Mouse (Mus musculus) hindbrain, embryonic 11.5 days (tissue): ENCODE data around the gene Nedd4. TPM values are rescaled to one million over a fixed set of nuclear protein-coding genes. Genes with fewer than 3 reads are reported as not detected.

Experiments
- ATAC-seq: fragments of 200-750 bp; cut with Nextera tagmentation; 2 replicates; pipeline ENCODE4 v1.8.0; 2017; ENCODE audit warnings: mild to moderate bottlenecking, moderate TSS enrichment, moderate library complexity; ENCODE audit not compliant: low FRiP score
- DNase-seq: peaks from one replicate; pipeline ENCODE4 v3.0.0-alpha.2; 2015; ENCODE audit warnings: low spot score
- H3K27ac ChIP-seq: fragments of 300-500 bp; sonication (generic); 2 replicates; pipeline ENCODE4 v1.5.1; 2014; ENCODE audit warnings: mild to moderate bottlenecking, low read depth, low read length
- H3K27me3 ChIP-seq: fragments of 300-500 bp; sonication (generic); 2 replicates; pipeline ENCODE4 v1.6.1; 2014; ENCODE audit warnings: mild to moderate bottlenecking, low read length, moderate library complexity, mixed read lengths; ENCODE audit not compliant: control insufficient read depth, insufficient read depth
- H3K36me3 ChIP-seq: fragments of 300-500 bp; sonication (generic); 2 replicates; pipeline ENCODE4 v1.6.1; 2014; ENCODE audit warnings: mild to moderate bottlenecking, low read length, moderate library complexity, mixed read lengths; ENCODE audit not compliant: control insufficient read depth, insufficient read depth
- H3K4me1 ChIP-seq: fragments of 300-500 bp; sonication (generic); replicated peaks from 2 replicates; pipeline ENCODE4 v1.6.1; 2014; ENCODE audit warnings: low read length, mixed read lengths; ENCODE audit not compliant: control insufficient read depth, insufficient read depth
- H3K4me2 ChIP-seq: fragments of 300-500 bp; sonication (generic); replicated peaks from 2 replicates; pipeline ENCODE4 v1.6.1; 2014; ENCODE audit warnings: mild to moderate bottlenecking, low read depth, low read length
- H3K4me3 ChIP-seq: fragments of 300-500 bp; sonication (generic); 2 replicates; pipeline ENCODE4 v1.5.1; 2014; ENCODE audit warnings: low read depth, low read length
- H3K9ac ChIP-seq: fragments of 300-500 bp; sonication (generic); 2 replicates; pipeline ENCODE4 v1.6.1; 2014; ENCODE audit warnings: low read depth, low read length
- H3K9me3 ChIP-seq: fragments of 300-500 bp; sonication (generic); 2 replicates; pipeline ENCODE4 v1.6.1; 2016; ENCODE audit warnings: low read length; ENCODE audit not compliant: control insufficient read depth
- WGBS: fragments of 180-500 bp; shearing (Covaris S2); extraction: QIAGEN DNeasy Blood & Tissue Kit; methylation state at CpG from one replicate; pipeline ENCODE4 v1.1.7; 2014; 5-methylcytosine and 5-hydroxymethylcytosine counted together
- polyA plus RNA-seq: library from polyadenylated mRNA; unstranded; fragments of >200 nt; fragmentation: Nextera tagmentation; extraction: Ambion mirVana; gene quantifications from 2 replicates; pipeline ENCODE4 v1.2.1, GENCODE M21; 2014

The Nedd4 gene
- polyA plus RNA-seq, 1 experiment from 2014 or later: 708 TPM

DNA sequence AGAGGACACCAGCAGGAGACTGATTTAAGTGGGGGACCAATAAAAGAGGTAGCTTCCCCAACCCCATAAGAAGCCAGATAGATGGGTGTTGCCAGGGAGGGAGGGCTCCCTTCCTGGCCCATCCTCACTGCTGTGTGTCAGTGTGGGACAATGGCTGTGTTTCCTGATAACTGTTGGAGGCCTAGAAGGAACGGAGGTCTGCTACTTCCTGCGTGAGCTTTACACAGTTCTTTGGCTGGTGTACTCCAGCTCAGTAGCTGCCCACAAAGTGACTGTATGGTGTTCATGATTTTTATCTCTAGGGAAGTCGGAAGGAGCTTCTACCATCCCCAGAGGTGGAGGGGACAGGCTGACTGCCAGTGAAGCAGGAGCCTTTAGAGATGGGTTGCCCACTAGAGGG lies 5.2 kb upstream of the Nedd4 start:
- Histone ChIP-seq H3K4me1 (no peaks in the 10 kb centered on the region), H3K9ac (no peak overlapping the region), H3K27me3 (no peaks in the 10 kb centered on the region), H3K9me3 (no peaks in the 10 kb centered on the region), H3K4me2 (no peak overlapping the region), H3K27ac (no peak overlapping the region), H3K36me3 (no peaks in the 10 kb centered on the region), H3K4me3 (no peak overlapping the region)
- ATAC-seq (no peak), DNase-seq (no peak)
- 24% methylated on average over 3 of the region's 3 CpGs for WGBS

DNA sequence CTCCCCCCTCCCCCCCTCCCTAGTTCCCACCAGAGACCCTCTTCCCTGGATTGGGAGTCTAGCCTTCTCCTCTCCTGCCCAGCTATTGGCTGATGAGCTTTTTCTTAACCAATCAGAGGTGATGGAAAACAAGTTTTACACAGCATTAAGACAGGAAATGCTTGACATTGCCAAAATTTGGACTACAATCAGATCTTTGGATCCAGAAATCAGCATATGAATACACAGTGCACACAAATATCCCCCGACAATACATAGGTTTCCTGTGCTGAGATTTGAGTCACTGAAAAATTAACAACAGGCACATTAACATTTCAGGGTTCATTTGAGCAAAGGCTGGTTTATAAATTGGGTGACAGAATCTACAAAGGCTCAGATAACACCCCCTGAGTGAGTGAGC lies 4.5 kb upstream of the Nedd4 start:
- no peaks in the 10 kb centered on the region for H3K9me3 ChIP-seq
- H3K27me3 ChIP-seq: no peaks in the 10 kb centered on the region
- 76% methylated on average over 1 of the region's 1 CpGs for whole genome bisulfite sequencing
- DNase-seq: no peak
- no peak overlapping the region for H3K9ac ChIP-seq
- no peaks in the 10 kb centered on the region for H3K36me3 ChIP-seq
- no peak overlapping the region for H3K4me3 ChIP-seq
- H3K27ac ChIP-seq: no peak overlapping the region
- no peaks in the 10 kb centered on the region for H3K4me1 ChIP-seq
- no peak for ATAC-seq
- no peak overlapping the region for H3K4me2 ChIP-seq

DNA sequence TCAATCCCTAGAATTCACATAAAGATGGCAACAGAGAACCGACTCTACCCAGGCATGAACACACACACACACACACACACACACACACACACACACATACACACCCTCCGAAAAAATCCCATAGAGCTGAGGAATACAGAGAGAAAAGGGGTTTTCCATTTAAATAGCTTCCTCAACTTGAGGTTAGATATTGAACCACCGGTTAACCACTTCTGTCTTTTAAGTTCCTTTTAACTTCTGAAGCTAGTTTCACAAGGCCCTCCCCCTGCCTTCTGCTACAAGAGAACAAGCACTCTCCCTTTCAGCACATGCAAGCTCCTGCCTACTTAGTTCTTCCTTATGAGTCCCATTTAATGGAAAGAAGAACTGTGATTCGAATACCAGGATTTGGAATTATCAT lies 2.0 kb upstream of the Nedd4 start:
- no peak overlapping the region for H3K4me3 ChIP-seq
- 83% methylated on average over 4 of the region's 4 CpGs for WGBS
- H3K36me3 ChIP-seq: no peaks in the 10 kb centered on the region
- H3K9me3 ChIP-seq: no peaks in the 10 kb centered on the region
- ATAC-seq (no peak), DNase-seq (no peak)
- no peaks in the 10 kb centered on the region for H3K27me3 ChIP-seq
- no peak overlapping the region for H3K4me2 ChIP-seq
- H3K27ac ChIP-seq: no peak overlapping the region
- no peak overlapping the region for H3K9ac ChIP-seq
- H3K4me1 ChIP-seq: peaks cover 5% of the 10 kb centered on the region

DNA sequence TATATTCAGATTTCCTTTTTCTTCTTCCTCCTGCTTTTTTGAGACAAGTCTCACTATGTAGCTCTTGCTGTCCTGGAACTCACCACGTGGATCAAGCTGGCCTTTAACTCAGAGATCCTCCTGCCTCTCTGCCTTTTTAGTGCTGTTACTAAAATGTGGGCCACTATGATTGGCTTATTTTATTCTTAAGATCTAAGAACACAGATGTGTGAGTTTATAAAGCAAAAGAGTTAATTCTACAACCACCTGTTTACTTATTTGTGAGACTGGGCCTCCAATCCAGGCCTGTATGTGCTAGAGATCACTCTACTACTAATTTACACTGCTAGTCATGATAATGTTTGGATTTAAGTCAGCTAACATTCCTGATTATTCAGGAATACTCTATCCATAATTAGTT lies 1.2 kb upstream of the Nedd4 start:
- H3K27me3 ChIP-seq: no peaks in the 10 kb centered on the region
- no peaks in the 10 kb centered on the region for H3K9me3 ChIP-seq
- no peak overlapping the region for H3K4me2 ChIP-seq
- peak overlapping the region; percentile 99; the same call in 1 of the 2 replicates for H3K27ac ChIP-seq
- WGBS: 47% methylated on average over 1 of the region's 1 CpGs
- DNase-seq (no peak), ATAC-seq (no peak)
- no peak overlapping the region for H3K4me3 ChIP-seq
- peaks cover 4% of the 10 kb centered on the region; the same call in 1 of the 2 replicates for H3K36me3 ChIP-seq
- peaks cover 10% of the 10 kb centered on the region for H3K4me1 ChIP-seq
- H3K9ac ChIP-seq: no peak overlapping the region

DNA sequence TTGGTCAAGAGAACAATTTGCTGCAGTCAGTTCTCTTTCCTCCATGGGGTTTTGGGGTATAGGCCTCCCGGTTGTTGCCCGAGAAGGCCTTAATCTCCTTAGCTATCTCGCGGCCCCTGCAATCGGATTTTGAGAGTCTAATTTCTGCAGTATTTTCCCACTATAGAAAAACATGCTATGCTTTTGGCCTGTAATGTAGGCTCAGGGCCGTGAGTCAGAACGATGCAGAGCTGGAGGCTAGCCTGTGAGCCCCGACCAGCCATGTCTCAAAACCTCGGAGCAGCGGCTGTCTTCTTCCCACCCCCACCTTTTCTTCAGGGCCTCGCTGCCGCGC lies 618 bp upstream of the Nedd4 start:
- WGBS: 2% methylated on average over 13 of the region's 13 CpGs
- peaks cover 4% of the 10 kb centered on the region; the same call in 1 of the 2 replicates for H3K36me3 ChIP-seq
- no peaks in the 10 kb centered on the region for H3K9me3 ChIP-seq
- peak overlapping the region; percentile 99 for H3K9ac ChIP-seq
- DNase-seq (no peak), ATAC-seq (no peak)
- no peaks in the 10 kb centered on the region for H3K27me3 ChIP-seq
- H3K4me1 ChIP-seq: peaks cover 10% of the 10 kb centered on the region
- peak overlapping the region; percentile 99 for H3K4me3 ChIP-seq
- H3K27ac ChIP-seq: peak overlapping the region; percentile 99
- H3K4me2 ChIP-seq: peak overlapping the region; percentile 66

DNA sequence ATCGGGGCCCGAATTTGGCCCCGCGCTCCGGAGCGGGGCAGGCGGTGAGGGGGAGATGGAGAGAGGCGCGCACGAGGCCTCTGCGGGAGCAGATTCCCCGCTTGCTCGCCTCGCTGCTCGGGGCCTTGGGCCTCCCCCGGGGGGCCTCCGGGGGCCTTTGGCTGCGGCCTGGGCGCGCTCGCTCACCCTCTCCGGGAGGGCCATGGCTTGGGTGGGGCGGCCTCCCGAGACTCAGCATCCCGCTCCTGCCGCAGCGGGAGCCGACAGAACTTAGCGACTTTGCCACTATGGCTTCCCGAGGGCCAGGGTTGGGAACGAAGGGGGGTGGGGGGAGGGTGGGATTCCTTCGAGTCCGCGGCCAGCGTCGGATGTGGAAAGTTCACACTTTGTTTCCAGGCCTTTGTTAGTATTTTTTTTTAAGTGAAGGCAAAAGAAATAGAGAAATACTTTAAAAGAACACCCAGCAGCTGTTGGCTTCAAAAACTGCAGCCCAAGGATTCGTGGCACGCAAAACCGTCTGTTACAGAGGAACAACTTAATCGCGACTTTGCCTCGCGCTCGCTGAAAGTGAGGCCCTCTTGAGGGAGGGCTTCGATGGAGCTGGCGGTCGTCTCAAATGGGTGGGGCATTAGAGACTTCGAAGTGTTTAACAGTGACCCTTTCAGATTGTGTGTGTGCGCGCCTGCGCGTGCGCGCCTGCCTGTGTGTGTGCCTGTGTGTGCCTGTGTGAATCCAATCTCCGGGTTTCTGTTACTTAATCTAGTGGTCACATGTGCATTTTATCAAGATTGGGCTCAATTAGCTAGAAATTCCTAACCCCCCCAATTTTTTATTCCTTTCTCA lies 766 bp downstream of the Nedd4 start:
- peaks cover 12% of the 10 kb centered on the region for H3K4me1 ChIP-seq
- H3K4me2 ChIP-seq: peak overlapping the region; percentile 66
- no peaks in the 10 kb centered on the region for H3K27me3 ChIP-seq
- H3K4me3 ChIP-seq: peak overlapping the region; percentile 99
- WGBS: under 1% methylated on average over 46 of the region's 55 CpGs
- no peaks in the 10 kb centered on the region for H3K9me3 ChIP-seq
- DNase-seq: peak; percentile 88
- H3K36me3 ChIP-seq: peaks cover 4% of the 10 kb centered on the region; the same call in 1 of the 2 replicates
- peak overlapping the region; percentile 99 for H3K9ac ChIP-seq
- H3K27ac ChIP-seq: peak overlapping the region; percentile 99
- ATAC-seq: peak; percentile 53; the same call in 1 of the 2 replicates

DNA sequence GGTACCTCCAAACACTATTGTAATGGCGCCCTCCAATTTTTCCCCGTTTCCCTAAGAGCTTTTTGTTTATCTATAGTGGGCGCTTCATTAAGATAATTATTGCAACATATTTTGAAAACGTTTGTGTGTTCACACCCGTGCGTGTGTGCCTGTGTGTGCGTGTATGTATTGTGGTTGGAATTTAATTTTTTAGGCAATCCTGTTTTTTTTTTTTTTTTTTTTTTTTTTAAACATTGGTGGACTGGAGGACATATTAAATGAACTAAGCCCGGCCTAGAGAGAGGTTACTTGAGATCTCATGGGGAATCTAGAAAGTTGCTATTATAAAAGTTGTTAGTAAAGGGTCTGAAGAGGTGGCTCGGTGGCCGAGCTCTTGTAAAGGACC lies 1.4 kb downstream of the Nedd4 start:
- 11% methylated on average over 10 of the region's 10 CpGs for WGBS
- peaks cover 4% of the 10 kb centered on the region; the same call in 1 of the 2 replicates for H3K36me3 ChIP-seq
- H3K27ac ChIP-seq: peak overlapping the region; percentile 99
- DNase-seq: no peak
- H3K27me3 ChIP-seq: no peaks in the 10 kb centered on the region
- no peaks in the 10 kb centered on the region for H3K9me3 ChIP-seq
- peak overlapping the region; percentile 99 for H3K4me3 ChIP-seq
- peak overlapping the region; percentile 66 for H3K4me2 ChIP-seq
- no peak for ATAC-seq
- peaks cover 12% of the 10 kb centered on the region for H3K4me1 ChIP-seq
- H3K9ac ChIP-seq: peak overlapping the region; percentile 99

DNA sequence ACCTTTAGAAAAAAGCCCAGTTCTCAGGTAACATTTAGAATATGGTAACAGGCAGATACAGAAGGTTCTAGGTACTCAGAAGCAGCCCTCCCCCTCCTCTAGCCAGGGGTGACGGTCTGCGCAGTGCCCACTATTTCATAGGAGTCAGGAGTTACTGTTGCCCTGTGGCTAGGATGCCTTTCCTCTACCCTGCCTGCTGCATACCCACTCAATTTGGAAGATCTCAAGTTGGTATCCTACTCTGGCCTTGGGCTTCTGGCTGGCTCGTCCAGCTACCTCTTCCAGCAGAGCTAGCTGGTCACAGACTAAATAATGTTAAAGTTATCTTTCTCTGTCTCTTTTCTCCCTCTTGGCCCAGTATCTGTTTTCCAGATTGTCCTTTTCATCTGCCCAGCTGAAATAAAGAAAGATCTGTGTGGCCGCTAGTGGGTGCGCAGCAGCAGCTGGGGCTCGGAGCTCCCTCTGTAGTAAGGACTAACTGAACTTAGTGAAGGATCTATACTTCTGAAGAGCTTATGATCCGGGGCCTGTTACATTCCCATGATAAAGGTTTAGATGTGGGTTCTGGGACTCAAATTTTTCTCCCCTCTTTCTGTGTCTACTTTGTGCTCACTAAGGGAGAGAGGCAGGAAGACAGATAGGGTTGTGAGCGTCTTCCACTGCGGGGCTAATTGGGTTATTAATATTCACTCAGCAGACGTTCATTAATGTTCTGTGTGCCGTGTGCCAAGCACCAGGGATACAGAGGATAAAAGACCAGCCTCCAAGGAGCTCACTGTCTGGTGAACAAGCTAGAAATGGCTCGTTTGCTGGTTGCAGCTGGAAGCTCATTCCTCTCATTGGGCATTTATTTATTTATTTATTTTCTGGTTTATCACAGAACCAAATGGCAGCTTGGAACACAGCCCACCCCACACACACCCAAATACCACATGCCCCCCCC lies 2.5 kb downstream of the Nedd4 start:
- H3K27ac ChIP-seq: peak overlapping the region; percentile 79
- H3K4me2 ChIP-seq: peak overlapping the region; percentile 66
- peak overlapping the region; percentile 99 for H3K4me3 ChIP-seq
- DNase-seq (no peak), ATAC-seq (no peak)
- WGBS: 52% methylated on average over 12 of the region's 12 CpGs
- peak overlapping the region; percentile 99 for H3K9ac ChIP-seq
- H3K9me3 ChIP-seq: no peaks in the 10 kb centered on the region
- H3K36me3 ChIP-seq: peaks cover 4% of the 10 kb centered on the region; the same call in 1 of the 2 replicates
- H3K4me1 ChIP-seq: peaks cover 12% of the 10 kb centered on the region
- H3K27me3 ChIP-seq: no peaks in the 10 kb centered on the region
